Mouse (Mus musculus) neural tube, embryonic 14.5 days (tissue): Measurements from ENCODE around the gene Eif4ebp2. TPM values are rescaled to one million over a fixed set of nuclear protein-coding genes. Genes with fewer than 3 reads are reported as not detected.
"Not testable (repeated sequence)": the region's sequence is repeated elsewhere in the genome, so short reads cannot be mapped to it uniquely, and the experiment has no call there.

Source experiments
- ATAC-seq: fragments of 200-750 bp; cut with Nextera tagmentation; 2 replicates; pipeline ENCODE4 v1.8.0; 2017; ENCODE audit warnings: low read depth, mild to moderate bottlenecking, moderate TSS enrichment, moderate library complexity
- H3K27ac ChIP-seq: fragments of 300-500 bp; sonication (generic); 2 replicates; pipeline ENCODE4 v1.5.1; 2014; ENCODE audit warnings: low read depth, mild to moderate bottlenecking, control low read depth, low read length, moderate library complexity, mixed read lengths
- H3K27me3 ChIP-seq: fragments of 300-500 bp; sonication (generic); 2 replicates; pipeline ENCODE4 v1.6.1; 2014; ENCODE audit warnings: low read length; ENCODE audit not compliant: control insufficient read depth, insufficient read depth
- H3K36me3 ChIP-seq: fragments of 300-500 bp; sonication (generic); 2 replicates; pipeline ENCODE4 v1.6.1; 2014; ENCODE audit warnings: low read length, mixed read lengths; ENCODE audit not compliant: control insufficient read depth, insufficient read depth
- H3K4me1 ChIP-seq: fragments of 300-500 bp; sonication (generic); 2 replicates; pipeline ENCODE4 v1.6.1; 2014; ENCODE audit warnings: low read length; ENCODE audit not compliant: control insufficient read depth, insufficient read depth
- H3K4me2 ChIP-seq: fragments of 300-500 bp; sonication (generic); 2 replicates; pipeline ENCODE4 v1.6.1; 2014; ENCODE audit warnings: mild to moderate bottlenecking, low read depth, low read length, control low read depth
- H3K4me3 ChIP-seq: fragments of 300-500 bp; sonication (generic); 2 replicates; pipeline ENCODE4 v1.5.1; 2014; ENCODE audit warnings: low read depth, low read length, control low read depth, mixed read lengths
- H3K9ac ChIP-seq: fragments of 300-500 bp; sonication (generic); replicated peaks from 2 replicates; pipeline ENCODE4 v1.6.1; 2014; ENCODE audit warnings: low read depth, mild to moderate bottlenecking, control low read depth, low read length, mixed read lengths
- H3K9me3 ChIP-seq: fragments of 300-500 bp; sonication (generic); 2 replicates; pipeline ENCODE4 v1.6.1; 2016; ENCODE audit warnings: low read length; ENCODE audit not compliant: control insufficient read depth
- WGBS: fragments of 180-500 bp; shearing (Covaris S2); extraction: QIAGEN DNeasy Blood & Tissue Kit; methylation state at CpG from one replicate; pipeline ENCODE4 v1.1.7; 2014; 5-methylcytosine and 5-hydroxymethylcytosine counted together
- polyA plus RNA-seq: library from polyadenylated mRNA; unstranded; fragments of >200 nt; fragmentation: Nextera tagmentation; extraction: Ambion mirVana; gene quantifications from 2 replicates; pipeline ENCODE4 v1.2.1, GENCODE M21; 2014

The Eif4ebp2 gene
- polyA plus RNA-seq, 1 experiment from 2014 or later: 40.0 TPM

- 78% methylated on average over 1 of the region's 1 CpGs for WGBS
- H3K9ac ChIP-seq: no peak overlapping the region
- H3K27me3 ChIP-seq: no peaks in the 10 kb centered on the region
- no peak for ATAC-seq
- no peaks in the 10 kb centered on the region for H3K36me3 ChIP-seq
- H3K9me3 ChIP-seq: no peaks in the 10 kb centered on the region
- no peak overlapping the region; the same call in 1 of the 2 replicates for H3K4me3 ChIP-seq
- no peaks in the 10 kb centered on the region for H3K4me1 ChIP-seq
- H3K27ac ChIP-seq: no peak overlapping the region
- H3K4me2 ChIP-seq: peak overlapping the region; percentile 71; the same call in 1 of the 2 replicates
Observed at GRCm38 (mm10) chr10:61474344-61474743, 21.9 kb upstream of the Eif4ebp2 start.

DNA sequence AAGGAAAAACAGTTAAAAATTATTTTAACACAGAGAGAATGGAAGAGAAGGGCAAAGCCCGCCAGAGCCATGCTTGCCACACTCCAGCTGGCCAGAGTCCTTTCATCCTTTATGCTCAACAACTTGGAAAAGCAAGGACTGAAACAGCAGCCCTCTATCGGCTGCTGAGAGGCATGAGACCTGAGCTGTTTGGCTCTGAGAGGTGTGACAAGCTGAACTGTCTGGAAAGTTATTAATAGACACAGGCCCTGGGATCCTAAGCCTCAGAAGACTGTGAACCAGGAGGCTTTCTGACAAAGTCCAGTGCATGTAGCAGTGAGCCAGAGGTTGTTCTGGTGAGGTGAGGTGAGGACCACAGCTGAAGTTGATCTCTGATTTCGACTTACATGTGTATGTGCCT lies 21.2 kb upstream of the Eif4ebp2 start:
- WGBS: 72% methylated on average over 3 of the region's 3 CpGs

DNA sequence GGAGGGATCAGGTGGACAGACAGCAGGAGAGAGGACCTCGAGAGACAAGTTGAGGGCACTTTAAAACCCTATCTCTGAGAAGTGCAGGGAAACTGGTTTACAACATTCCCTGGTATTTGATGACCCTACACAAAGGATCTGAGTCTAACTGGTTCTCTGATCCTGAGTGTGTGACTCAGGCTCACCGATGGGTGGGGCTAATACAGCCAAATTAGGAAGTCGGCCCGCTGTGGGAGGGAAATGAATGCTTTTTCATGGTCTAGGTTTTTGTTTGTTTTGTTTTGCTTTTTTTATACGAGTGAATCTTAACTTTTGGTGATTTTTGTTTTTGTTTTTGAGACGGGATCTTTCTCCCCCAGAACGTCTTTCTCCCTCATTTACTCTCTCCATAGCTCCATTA lies 16.4 kb upstream of the Eif4ebp2 start:
- H3K4me2 ChIP-seq: no peak overlapping the region
- no peak for ATAC-seq
- H3K9ac ChIP-seq: no peak overlapping the region
- no peaks in the 10 kb centered on the region for H3K9me3 ChIP-seq
- H3K27me3 ChIP-seq: no peaks in the 10 kb centered on the region
- no peak overlapping the region for H3K4me3 ChIP-seq
- no peak overlapping the region for H3K27ac ChIP-seq
- H3K36me3 ChIP-seq: no peaks in the 10 kb centered on the region
- no peaks in the 10 kb centered on the region for H3K4me1 ChIP-seq
- 60% methylated on average over 7 of the region's 7 CpGs for WGBS

More for the DNA sequence above, 21.2 kb upstream of the Eif4ebp2 start:
- ATAC-seq: no peak
- Histone ChIP-seq H3K36me3 (no peaks in the 10 kb centered on the region), H3K9me3 (no peaks in the 10 kb centered on the region), H3K9ac (no peak overlapping the region), H3K27me3 (no peaks in the 10 kb centered on the region), H3K27ac (no peak overlapping the region), H3K4me3 (no peak overlapping the region), H3K4me2 (no peak overlapping the region), H3K4me1 (no peaks in the 10 kb centered on the region)

DNA sequence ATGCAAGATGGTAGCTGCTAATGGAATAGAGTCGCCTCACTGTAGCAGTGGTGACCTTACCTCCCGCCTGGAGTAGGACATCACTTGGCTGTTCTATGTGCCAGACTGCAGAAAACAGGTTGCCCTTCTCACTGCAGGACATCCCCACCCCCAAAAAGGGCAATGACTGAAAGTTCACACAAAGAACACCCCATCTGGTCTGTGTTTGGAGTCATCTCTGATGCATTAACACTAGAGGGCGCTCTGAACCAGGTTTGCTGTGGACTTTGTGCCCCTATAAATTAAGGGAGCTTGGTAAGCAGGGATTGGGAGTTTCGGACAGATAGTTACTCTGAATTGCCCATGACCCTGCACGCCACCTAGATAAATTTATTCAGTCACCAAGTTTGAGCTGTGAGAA lies 14.4 kb upstream of the Eif4ebp2 start:
- no peak for ATAC-seq
- no peak overlapping the region for H3K9ac ChIP-seq
- no peaks in the 10 kb centered on the region for H3K27me3 ChIP-seq
- no peaks in the 10 kb centered on the region for H3K36me3 ChIP-seq
- H3K4me1 ChIP-seq: no peaks in the 10 kb centered on the region
- no peaks in the 10 kb centered on the region for H3K9me3 ChIP-seq
- no peak overlapping the region for H3K27ac ChIP-seq
- WGBS: 26% methylated on average over 5 of the region's 5 CpGs
- H3K4me2 ChIP-seq: no peak overlapping the region
- no peak overlapping the region for H3K4me3 ChIP-seq

DNA sequence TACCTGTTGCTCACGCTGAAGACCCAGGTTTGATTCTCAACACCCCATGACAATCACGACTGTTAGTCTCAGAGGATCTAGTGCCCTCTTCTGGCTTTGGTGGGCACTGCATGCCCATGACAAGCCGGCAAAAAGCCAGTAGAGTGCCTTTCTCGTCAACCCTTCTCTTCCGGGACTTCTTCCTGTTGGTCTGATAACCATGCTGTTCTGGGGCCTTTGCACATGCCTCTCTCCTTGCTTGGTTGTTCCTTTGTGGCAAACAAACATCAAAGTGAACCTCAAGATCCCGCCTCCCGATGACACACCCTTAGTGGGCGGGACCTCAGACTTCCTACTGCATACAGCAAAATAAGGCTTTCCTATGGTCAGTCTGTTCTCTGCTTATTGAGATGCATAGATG lies 13.8 kb upstream of the Eif4ebp2 start:
- Histone ChIP-seq H3K27ac (no peak overlapping the region), H3K36me3 (no peaks in the 10 kb centered on the region), H3K4me2 (no peak overlapping the region), H3K27me3 (no peaks in the 10 kb centered on the region), H3K9ac (no peak overlapping the region), H3K4me1 (no peaks in the 10 kb centered on the region), H3K4me3 (no peak overlapping the region), H3K9me3 (no peaks in the 10 kb centered on the region)
- ATAC-seq: no peak
- 71% methylated on average over 8 of the region's 8 CpGs for WGBS

DNA sequence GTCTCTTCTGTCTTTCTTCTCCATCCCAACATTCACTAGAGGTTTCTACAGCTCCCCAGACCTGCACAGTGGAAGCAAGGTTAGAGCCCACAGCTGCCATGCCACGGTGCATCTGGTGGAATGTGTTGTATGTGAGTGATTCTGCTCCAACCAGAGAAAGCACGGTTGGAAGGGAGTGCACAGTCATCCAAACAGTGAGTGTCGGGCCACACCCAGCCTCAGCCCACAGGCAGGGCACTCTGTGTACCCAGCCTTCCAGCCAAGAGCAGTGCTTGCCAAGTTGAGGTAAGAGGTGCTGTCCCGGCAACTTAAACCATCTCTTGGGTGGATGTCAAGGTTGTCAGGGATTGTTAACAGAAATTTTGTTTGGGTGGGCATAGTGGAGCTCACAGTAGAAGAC lies 12.5 kb upstream of the Eif4ebp2 start:
- no peak overlapping the region for H3K4me3 ChIP-seq
- H3K27ac ChIP-seq: no peak overlapping the region
- no peak overlapping the region for H3K4me2 ChIP-seq
- H3K9ac ChIP-seq: no peak overlapping the region
- no peaks in the 10 kb centered on the region for H3K36me3 ChIP-seq
- H3K9me3 ChIP-seq: no peaks in the 10 kb centered on the region
- H3K4me1 ChIP-seq: no peaks in the 10 kb centered on the region
- ATAC-seq: no peak
- H3K27me3 ChIP-seq: no peaks in the 10 kb centered on the region
- WGBS: 85% methylated on average over 4 of the region's 4 CpGs

DNA sequence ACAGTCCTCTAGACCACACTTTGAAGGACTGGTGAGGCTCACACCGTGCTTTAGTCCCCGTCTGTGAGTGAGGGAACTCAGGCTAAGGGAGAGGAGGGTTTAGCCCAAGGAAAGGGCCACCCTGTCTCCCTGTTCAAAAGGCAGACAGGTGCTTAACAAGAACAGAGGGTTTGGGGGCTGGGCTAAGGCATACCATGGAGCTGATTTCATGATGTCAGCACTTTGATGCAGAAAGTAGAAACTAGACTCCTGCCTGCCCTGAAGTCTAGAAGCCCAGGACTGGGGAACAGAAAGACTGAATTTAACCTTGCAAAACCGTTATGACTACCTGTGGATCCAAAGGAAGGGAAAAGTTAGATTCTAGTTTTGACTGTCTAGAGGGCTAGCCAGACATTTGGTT lies 4.7 kb upstream of the Eif4ebp2 start:
- WGBS: 57% methylated on average over 3 of the region's 3 CpGs
- H3K9me3 ChIP-seq: no peaks in the 10 kb centered on the region

GRCm38 (mm10) chr10:61453171-61453570 lies 710 bp upstream of the Eif4ebp2 start:
- H3K4me3 ChIP-seq, H3K9me3 ChIP-seq, H3K27me3 ChIP-seq, H3K36me3 ChIP-seq, ATAC-seq, H3K27ac ChIP-seq, H3K4me2 ChIP-seq, H3K9ac ChIP-seq: not testable (repeated sequence)
- peaks cover 15% of the 10 kb centered on the region; the same call in 1 of the 2 replicates for H3K4me1 ChIP-seq
- WGBS: 82% methylated on average over 3 of the region's 3 CpGs

More for the DNA sequence above, 4.7 kb upstream of the Eif4ebp2 start:
- Histone ChIP-seq H3K27ac (no peak overlapping the region), H3K4me3 (no peak overlapping the region), H3K27me3 (no peaks in the 10 kb centered on the region), H3K36me3 (no peaks in the 10 kb centered on the region), H3K4me1 (no peaks in the 10 kb centered on the region), H3K9ac (no peak overlapping the region), H3K4me2 (no peak overlapping the region)
- no peak for ATAC-seq

- H3K27ac ChIP-seq: peak overlapping the region; percentile 86
- peak overlapping the region; percentile 99 for H3K4me3 ChIP-seq
- peak; percentile 74 for ATAC-seq
- peak overlapping the region; percentile 94 for H3K9ac ChIP-seq
- WGBS: under 1% methylated on average over 54 of the region's 62 CpGs
- H3K36me3 ChIP-seq: no peaks in the 10 kb centered on the region
- no peaks in the 10 kb centered on the region for H3K9me3 ChIP-seq
- peaks cover 23% of the 10 kb centered on the region; the same call in 1 of the 2 replicates for H3K4me1 ChIP-seq
- no peaks in the 10 kb centered on the region for H3K27me3 ChIP-seq
- peak overlapping the region; percentile 56 for H3K4me2 ChIP-seq
Observed at GRCm38 (mm10) chr10:61451931-61452617, 387 bp downstream of the Eif4ebp2 start.
